Mouse (Mus musculus) G1E (cell line): ENCODE measurements around the gene Tomm20l.

Source experiments
- CTCF ChIP-seq: IDR thresholded peaks from 2 replicates; pipeline ENCODE4 v1.5.1; 2012; ENCODE audit warnings: low read depth, low read length, inconsistent platforms, mixed read lengths
- GATA1 ChIP-seq: IDR thresholded peaks from 2 replicates; pipeline ENCODE4 v1.6.1; 2012; ENCODE audit warnings: borderline replicate concordance, low read length, inconsistent platforms, mixed read lengths
- GATA2 ChIP-seq: IDR thresholded peaks from 2 replicates; pipeline ENCODE4 v1.6.1; 2012; ENCODE audit warnings: low read depth, low read length, inconsistent platforms, borderline replicate concordance
- POLR2AphosphoS5 ChIP-seq: IDR thresholded peaks from 2 replicates; pipeline ENCODE4 v1.6.1; 2012; ENCODE audit warnings: low read depth, low read length, inconsistent platforms; ENCODE audit not compliant: insufficient replicate concordance
- TAL1 ChIP-seq: conservative IDR thresholded peaks from 2 replicates; pipeline ENCODE4 v1.6.1; 2012; ENCODE audit warnings: low read depth, low read length, inconsistent platforms, mixed read lengths

GRCm38 (mm10) chr12:71116411-71116810 is 5.2 kb downstream of the Tomm20l start:
- TF ChIP-seq CTCF: no peak
- TF ChIP-seq TAL1: no peak
- TF ChIP-seq POLR2AphosphoS5: no peak
- TF ChIP-seq GATA1: no peak
- TF ChIP-seq GATA2: no peak
